Mouse (Mus musculus): ENCODE data around the gene Trp53i11. TPM values are rescaled to one million over a fixed set of nuclear protein-coding genes. Genes with fewer than 3 reads are reported as not detected.

Gene Trp53i11
- polyA plus RNA-seq, 1 experiment from 2014 or later = 48.9 TPM

DNA sequence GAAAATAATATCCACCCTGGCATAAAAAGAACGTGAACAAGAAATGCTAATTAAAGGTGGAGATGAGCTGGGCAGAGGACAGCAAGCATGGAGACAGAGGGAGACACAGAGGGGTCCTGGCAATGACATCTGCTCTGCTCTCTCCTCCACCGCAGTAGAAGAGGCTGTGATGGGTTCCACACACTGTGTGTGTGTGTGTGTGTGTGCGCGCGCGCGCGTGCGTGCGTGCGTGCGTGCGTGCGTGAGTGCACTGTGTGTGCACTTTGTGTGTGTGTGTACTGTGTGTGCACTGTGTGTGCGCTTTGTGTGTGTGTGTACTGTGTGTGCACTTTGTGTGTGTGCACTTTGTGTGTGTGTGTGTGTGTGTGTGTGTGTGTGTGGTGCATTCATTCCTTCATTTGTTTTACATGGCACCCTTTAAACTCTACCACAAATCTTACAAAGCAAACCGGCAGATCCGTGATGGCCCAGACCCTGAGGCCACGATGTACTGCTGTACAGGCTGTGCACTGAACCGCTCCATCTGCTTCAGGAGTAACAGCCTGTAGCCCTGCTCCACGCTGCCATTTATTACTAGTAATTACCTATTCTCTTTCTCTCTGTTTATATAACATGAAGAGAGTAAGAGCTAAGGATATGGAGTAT lies 9.6 kb upstream of the Trp53i11 start:
- no peak for ATAC-seq (ENCODE audit: low read depth)
- no peak overlapping the region for H3K27ac ChIP-seq (ENCODE audit: low read length)
- H3K36me3 ChIP-seq (ENCODE audit: control insufficient read depth, insufficient read depth, low read length) = no peaks in the 10 kb centered on the region
- H3K4me2 ChIP-seq (ENCODE audit: low read depth, low read length) = no peak overlapping the region
- H3K9me3 ChIP-seq (ENCODE audit: control insufficient read depth, low read length) = no peaks in the 10 kb centered on the region
- no peak overlapping the region for H3K4me3 ChIP-seq (ENCODE audit: low read length)
- no peak overlapping the region for H3K9ac ChIP-seq (ENCODE audit: low read length)
- H3K27me3 ChIP-seq (ENCODE audit: control insufficient read depth, insufficient read depth, low read depth, low read length) = peaks cover 12% of the 10 kb centered on the region
- peaks cover 23% of the 10 kb centered on the region for H3K4me1 ChIP-seq (replicated peaks; ENCODE audit: control insufficient read depth, insufficient read depth, low read length)
- WGBS = 76% methylated on average over 20 of the region's 20 CpGs

GRCm38 (mm10) chr2:93178313-93178677 lies 9.1 kb upstream of the Trp53i11 start:
- no peak overlapping the region for H3K4me3 ChIP-seq (ENCODE audit: low read length)
- no peak overlapping the region for H3K9ac ChIP-seq (ENCODE audit: low read length)
- peaks cover 23% of the 10 kb centered on the region for H3K4me1 ChIP-seq (replicated peaks; ENCODE audit: control insufficient read depth, insufficient read depth, low read length)
- no peaks in the 10 kb centered on the region for H3K9me3 ChIP-seq (ENCODE audit: control insufficient read depth, low read length)
- no peak for ATAC-seq (ENCODE audit: low read depth)
- WGBS = 79% methylated on average over 4 of the region's 4 CpGs
- H3K4me2 ChIP-seq (ENCODE audit: low read depth, low read length) = no peak overlapping the region
- peaks cover 12% of the 10 kb centered on the region for H3K27me3 ChIP-seq (ENCODE audit: control insufficient read depth, insufficient read depth, low read depth, low read length)
- no peak overlapping the region for H3K27ac ChIP-seq (ENCODE audit: low read length)
- no peaks in the 10 kb centered on the region for H3K36me3 ChIP-seq (ENCODE audit: control insufficient read depth, insufficient read depth, low read length)

- H3K9me3 ChIP-seq (ENCODE audit: control insufficient read depth, low read length) = no peaks in the 10 kb centered on the region
- WGBS = 69% methylated on average over 5 of the region's 5 CpGs
- peaks cover 12% of the 10 kb centered on the region for H3K27me3 ChIP-seq (ENCODE audit: control insufficient read depth, insufficient read depth, low read depth, low read length)
- no peak overlapping the region for H3K9ac ChIP-seq (ENCODE audit: low read length)
- peaks cover 20% of the 10 kb centered on the region for H3K4me1 ChIP-seq (replicated peaks; ENCODE audit: control insufficient read depth, insufficient read depth, low read length)
- no peak for ATAC-seq (ENCODE audit: low read depth)
- H3K36me3 ChIP-seq (ENCODE audit: control insufficient read depth, insufficient read depth, low read length) = no peaks in the 10 kb centered on the region
- no peak overlapping the region for H3K4me2 ChIP-seq (ENCODE audit: low read depth, low read length)
- no peak overlapping the region for H3K4me3 ChIP-seq (ENCODE audit: low read length)
- no peak overlapping the region for H3K27ac ChIP-seq (ENCODE audit: low read length)
Measured at GRCm38 (mm10) chr2:93179603-93180002, 7.7 kb upstream of the Trp53i11 start.

DNA sequence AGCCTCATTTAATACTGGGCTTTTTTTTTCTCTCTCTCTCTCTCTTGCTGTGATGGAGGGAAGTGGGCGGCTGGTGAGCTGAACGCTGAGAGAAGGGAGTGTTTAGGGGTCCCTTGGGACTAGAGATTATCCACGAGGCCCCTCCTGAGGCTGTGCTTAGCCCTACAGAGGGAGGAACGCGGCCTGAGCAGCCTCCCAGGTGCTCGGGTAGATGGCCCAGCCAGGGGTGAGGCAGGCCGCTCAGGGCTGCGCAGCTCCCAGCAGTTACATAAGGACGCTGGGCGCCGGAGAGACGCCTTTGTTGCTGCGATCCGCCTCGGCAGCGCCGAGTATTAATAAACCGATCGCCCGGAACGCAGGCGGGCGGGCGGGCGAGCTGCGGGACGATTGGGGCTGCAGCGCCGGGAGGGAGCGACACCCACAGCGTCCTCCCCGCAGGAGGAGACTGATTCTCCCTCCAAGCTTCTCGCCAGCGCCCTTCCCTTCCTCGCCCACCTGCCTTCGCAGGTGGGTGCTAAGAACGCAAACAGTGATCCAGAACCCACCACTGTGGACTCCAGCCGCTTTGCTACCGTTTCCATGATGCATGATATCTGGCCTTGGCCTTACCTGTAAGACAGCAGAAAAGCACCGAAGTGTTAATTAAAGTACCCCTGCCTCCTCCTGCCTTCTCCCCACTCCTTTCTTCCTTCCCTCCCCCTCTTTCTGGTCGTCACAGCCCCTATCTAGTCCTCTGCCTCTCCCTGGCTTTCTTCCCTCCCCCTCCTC lies 7.1 kb upstream of the Trp53i11 start:
- peaks cover 17% of the 10 kb centered on the region for H3K4me1 ChIP-seq (replicated peaks; ENCODE audit: control insufficient read depth, insufficient read depth, low read length)
- whole genome bisulfite sequencing = 5% methylated on average over 39 of the region's 41 CpGs
- ATAC-seq (ENCODE audit: low read depth) = no peak

DNA sequence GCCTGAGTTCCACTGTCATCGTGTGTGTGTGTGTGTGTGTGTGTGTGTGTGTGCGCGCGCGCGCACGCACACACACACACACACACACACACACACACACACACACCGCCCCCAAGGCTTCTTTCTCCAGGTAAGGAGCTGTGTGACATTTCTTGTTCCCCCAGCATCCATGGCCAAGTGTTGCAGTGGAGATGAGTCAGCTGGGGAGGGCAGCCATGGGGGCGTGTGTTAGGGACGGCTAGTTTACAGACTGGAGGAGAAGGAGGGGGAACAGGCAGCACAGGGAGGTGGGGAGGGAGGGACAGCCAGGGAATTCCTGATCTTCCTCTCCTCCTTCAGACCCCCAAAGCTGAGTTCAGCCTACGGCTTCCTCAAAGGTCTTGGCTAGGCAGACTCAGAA lies 4.5 kb upstream of the Trp53i11 start:
- no peak overlapping the region for H3K4me3 ChIP-seq (ENCODE audit: low read length)
- peaks cover 16% of the 10 kb centered on the region for H3K27me3 ChIP-seq (ENCODE audit: control insufficient read depth, insufficient read depth, low read depth, low read length)
- no peak overlapping the region for H3K9ac ChIP-seq (ENCODE audit: low read length)
- 60% methylated on average over 11 of the region's 11 CpGs for WGBS
- H3K27ac ChIP-seq (ENCODE audit: low read length) = no peak overlapping the region
- no peaks in the 10 kb centered on the region for H3K9me3 ChIP-seq (ENCODE audit: control insufficient read depth, low read length)
- ATAC-seq (ENCODE audit: low read depth) = no peak
- no peak overlapping the region for H3K4me2 ChIP-seq (ENCODE audit: low read depth, low read length)
- no peaks in the 10 kb centered on the region for H3K4me1 ChIP-seq (replicated peaks; ENCODE audit: control insufficient read depth, insufficient read depth, low read length)
- no peaks in the 10 kb centered on the region for H3K36me3 ChIP-seq (ENCODE audit: control insufficient read depth, insufficient read depth, low read length)

More for the DNA sequence above, 7.1 kb upstream of the Trp53i11 start:
- H3K9me3 ChIP-seq (ENCODE audit: control insufficient read depth, low read length) = no peaks in the 10 kb centered on the region
- H3K4me3 ChIP-seq (ENCODE audit: low read length) = peak overlapping the region; percentile 31
- peak overlapping the region; percentile 42 for H3K9ac ChIP-seq (ENCODE audit: low read length)
- peaks cover 12% of the 10 kb centered on the region for H3K27me3 ChIP-seq (ENCODE audit: control insufficient read depth, insufficient read depth, low read depth, low read length)
- H3K27ac ChIP-seq (ENCODE audit: low read length) = no peak overlapping the region
- H3K36me3 ChIP-seq (ENCODE audit: control insufficient read depth, insufficient read depth, low read length) = no peaks in the 10 kb centered on the region
- H3K4me2 ChIP-seq (ENCODE audit: low read depth, low read length) = peak overlapping the region; percentile 50

- H3K9me3 ChIP-seq (ENCODE audit: control insufficient read depth, low read length) = no peaks in the 10 kb centered on the region
- no peaks in the 10 kb centered on the region for H3K36me3 ChIP-seq (ENCODE audit: control insufficient read depth, insufficient read depth, low read length)
- peaks cover 4% of the 10 kb centered on the region; the same call in 1 of the 2 replicates for H3K27me3 ChIP-seq (ENCODE audit: control insufficient read depth, insufficient read depth, low read depth, low read length)
- H3K27ac ChIP-seq (ENCODE audit: low read length) = peak overlapping the region; percentile 75
- ATAC-seq (ENCODE audit: low read depth) = peak; percentile 8; the same call in 1 of the 2 replicates
- peak overlapping the region; percentile 86 for H3K9ac ChIP-seq (ENCODE audit: low read length)
- H3K4me2 ChIP-seq (ENCODE audit: low read depth, low read length) = peak overlapping the region; percentile 99
- H3K4me3 ChIP-seq (ENCODE audit: low read length) = peak overlapping the region; percentile 78
- H3K4me1 ChIP-seq (replicated peaks; ENCODE audit: control insufficient read depth, insufficient read depth, low read length) = peaks cover 25% of the 10 kb centered on the region
- WGBS = under 1% methylated on average over 53 of the region's 53 CpGs
Measured at GRCm38 (mm10) chr2:93188020-93188760, 842 bp downstream of the Trp53i11 start.

GRCm38 (mm10) chr2:93188761-93189458 lies 1.6 kb downstream of the Trp53i11 start:
- H3K27me3 ChIP-seq (ENCODE audit: control insufficient read depth, insufficient read depth, low read depth, low read length) = peaks cover 4% of the 10 kb centered on the region; the same call in 1 of the 2 replicates
- ATAC-seq (ENCODE audit: low read depth) = peak; percentile 37; the same call in 1 of the 2 replicates
- H3K4me2 ChIP-seq (ENCODE audit: low read depth, low read length) = peak overlapping the region; percentile 99
- WGBS = 10% methylated on average over 19 of the region's 19 CpGs
- H3K4me1 ChIP-seq (replicated peaks; ENCODE audit: control insufficient read depth, insufficient read depth, low read length) = peaks cover 25% of the 10 kb centered on the region
- no peaks in the 10 kb centered on the region for H3K9me3 ChIP-seq (ENCODE audit: control insufficient read depth, low read length)
- peak overlapping the region; percentile 75 for H3K27ac ChIP-seq (ENCODE audit: low read length)
- peak overlapping the region; percentile 86 for H3K9ac ChIP-seq (ENCODE audit: low read length)
- no peaks in the 10 kb centered on the region for H3K36me3 ChIP-seq (ENCODE audit: control insufficient read depth, insufficient read depth, low read length)
- peak overlapping the region; percentile 78 for H3K4me3 ChIP-seq (ENCODE audit: low read length)

GRCm38 (mm10) chr2:93190771-93191487 lies 3.6 kb downstream of the Trp53i11 start:
- Histone ChIP-seq H3K4me1 (replicated peaks; ENCODE audit: control insufficient read depth, insufficient read depth, low read length) (peaks cover 32% of the 10 kb centered on the region), H3K4me2 (ENCODE audit: low read depth, low read length) (0 out of 2 replicates have a peak overlapping the region, but pooled peaks have one; percentile 7), H3K27ac (ENCODE audit: low read length) (no peak overlapping the region), H3K9me3 (ENCODE audit: control insufficient read depth, low read length) (no peaks in the 10 kb centered on the region), H3K27me3 (ENCODE audit: control insufficient read depth, insufficient read depth, low read depth, low read length) (0 out of 2 replicates have a peak, but pooled peaks cover under 1% of the 10 kb centered on the region), H3K4me3 (ENCODE audit: low read length) (no peak overlapping the region), H3K9ac (ENCODE audit: low read length) (peak overlapping the region; percentile 31; the same call in 1 of the 2 replicates), H3K36me3 (ENCODE audit: control insufficient read depth, insufficient read depth, low read length) (no peaks in the 10 kb centered on the region)
- 20% methylated on average over 9 of the region's 9 CpGs for WGBS
- ATAC-seq (ENCODE audit: low read depth) = no peak

All from lung, embryonic 16.5 days (tissue).